Mouse (Mus musculus) lung, adult 2 months (tissue): ENCODE measurements around the gene Gm37240. TPM values are rescaled to one million over a fixed set of nuclear protein-coding genes. Genes with fewer than 3 reads are reported as not detected.

ENCODE experiments used
- DNase-seq: peaks from one replicate; pipeline ENCODE4 v3.0.0; 2022
- H3K4me1 ChIP-seq: fragments of 200-500 bp; 2 replicates; pipeline ENCODE4 v1.6.1; 2011; ENCODE audit warnings: low read length; ENCODE audit not compliant: control insufficient read depth, insufficient read depth
- H3K4me3 ChIP-seq: fragments of 200-500 bp; replicated peaks from 2 replicates; pipeline ENCODE3; 2011; ENCODE audit warnings: low read depth, mild to moderate bottlenecking, control low read depth, low read length; ENCODE audit errors: extremely low read depth
- CTCF ChIP-seq: fragments of 200-500 bp; IDR thresholded peaks from 2 replicates; pipeline ENCODE4 v1.5.1; 2011; ENCODE audit warnings: mild to moderate bottlenecking, low read length, control low read depth; ENCODE audit not compliant: insufficient read depth
- POLR2A ChIP-seq: fragments of 200-500 bp; IDR thresholded peaks from 2 replicates; pipeline ENCODE4 v1.6.1; 2011; ENCODE audit warnings: low read depth, mild to moderate bottlenecking, control low read depth, low read length, borderline replicate concordance; ENCODE audit errors: extremely low read depth
- WGBS: fragments of 180-500 bp; shearing (Covaris S2); methylation state at CpG from one replicate; pipeline ENCODE4 v1.1.7; 2018; 5-methylcytosine and 5-hydroxymethylcytosine counted together
- polyA plus RNA-seq: library from polyadenylated mRNA; depleted of rRNA; stranded (reverse); fragments of >200 nt; gene quantifications from 2 replicates; pipeline ENCODE4 v1.2.3, GENCODE M21; 2012

Gene Gm37240
- polyA plus RNA-seq, 1 experiment = 16.9 TPM

GRCm38 (mm10) chr3:85885906-85886305 is 1.4 kb downstream of the Gm37240 start:
- no peak for TF ChIP-seq CTCF
- no peak for TF ChIP-seq POLR2A
- no peak for DNase-seq
- H3K4me3 ChIP-seq = no peak overlapping the region
- H3K4me1 ChIP-seq = peaks cover 6% of the 10 kb centered on the region; the same call in 1 of the 2 replicates
- WGBS = 55% methylated on average over 1 of the region's 1 CpGs

DNA sequence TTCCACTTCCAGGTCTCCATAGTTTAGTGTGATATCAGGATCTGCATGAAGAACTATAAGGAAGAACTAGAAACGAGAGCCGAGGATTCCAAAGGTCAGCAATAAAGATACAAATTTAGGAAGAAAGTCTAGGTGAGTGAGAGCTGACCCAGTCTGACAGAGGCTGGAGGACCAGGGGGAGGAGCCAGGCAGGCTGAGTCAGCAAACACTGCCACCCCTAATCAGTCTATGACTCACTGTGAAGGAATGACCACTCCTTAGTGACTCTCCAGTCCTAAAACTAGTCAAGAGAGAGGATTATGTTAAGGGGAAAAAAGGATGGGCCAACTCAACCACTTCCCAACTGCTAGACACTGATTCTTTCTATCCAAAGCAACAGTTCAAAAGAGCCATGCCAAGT is 6.6 kb downstream of the Gm37240 start:
- 65% methylated on average over 2 of the region's 2 CpGs for WGBS
- TF ChIP-seq CTCF (no peak), POLR2A (no peak)
- peak; percentile 46 for DNase-seq
- Histone ChIP-seq H3K4me1 (peaks cover 9% of the 10 kb centered on the region), H3K4me3 (no peak overlapping the region)

GRCm38 (mm10) chr3:85880068-85880467 is 7.2 kb downstream of the Gm37240 start:
- DNase-seq = no peak
- H3K4me3 ChIP-seq = no peak overlapping the region
- TF ChIP-seq CTCF (no peak), POLR2A (no peak)
- WGBS = 71% methylated on average over 8 of the region's 8 CpGs
- peaks cover 9% of the 10 kb centered on the region for H3K4me1 ChIP-seq

GRCm38 (mm10) chr3:85878911-85879310 is 8.4 kb downstream of the Gm37240 start:
- TF ChIP-seq POLR2A (no peak), CTCF (no peak)

GRCm38 (mm10) chr3:85863996-85864395 is 23.3 kb downstream of the Gm37240 start:
- no peak for TF ChIP-seq POLR2A
- no peak for TF ChIP-seq CTCF
- 48% methylated on average over 3 of the region's 3 CpGs for WGBS
- no peak for DNase-seq
- Histone ChIP-seq H3K4me1 (peaks cover 5% of the 10 kb centered on the region), H3K4me3 (no peak overlapping the region)

More at GRCm38 (mm10) chr3:85878911-85879310, 8.4 kb downstream of the Gm37240 start:
- H3K4me1 ChIP-seq = peaks cover 9% of the 10 kb centered on the region
- H3K4me3 ChIP-seq = no peak overlapping the region
- no peak for DNase-seq
- WGBS = 54% methylated on average over 5 of the region's 5 CpGs

GRCm38 (mm10) chr3:85862886-85863285 is 24.4 kb downstream of the Gm37240 start:
- no peak for DNase-seq
- Histone ChIP-seq H3K4me1 (peaks cover 5% of the 10 kb centered on the region), H3K4me3 (no peak overlapping the region)
- WGBS = 82% methylated on average over 2 of the region's 2 CpGs
- TF ChIP-seq CTCF = no peak
- TF ChIP-seq POLR2A = no peak

GRCm38 (mm10) chr3:85860996-85861395 is 26.3 kb downstream of the Gm37240 start:
- WGBS = 72% methylated on average over 5 of the region's 5 CpGs

DNA sequence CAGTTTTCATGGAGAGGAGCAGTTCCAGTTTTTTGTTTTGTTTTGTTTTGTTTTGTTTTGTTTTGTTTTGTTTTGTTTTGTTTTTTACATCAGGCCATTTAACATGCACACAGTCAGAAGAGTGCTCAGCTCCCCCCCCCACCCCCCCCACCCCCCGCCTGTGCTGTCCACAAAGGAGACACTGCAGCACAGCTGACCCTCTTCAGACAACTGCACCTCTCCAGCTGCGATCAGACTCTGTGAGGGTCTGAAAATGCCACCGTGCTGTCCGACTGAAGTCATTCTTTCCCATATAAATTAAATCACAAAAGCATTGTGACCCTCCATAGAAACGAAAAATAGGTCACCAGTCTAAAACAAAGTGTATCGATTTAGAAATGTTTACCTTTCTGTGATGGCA is 28.0 kb downstream of the Gm37240 start:
- no peak overlapping the region for H3K4me3 ChIP-seq
- 57% methylated on average over 6 of the region's 6 CpGs for WGBS
- peaks cover 6% of the 10 kb centered on the region for H3K4me1 ChIP-seq
- no peak for TF ChIP-seq POLR2A
- TF ChIP-seq CTCF = no peak
- DNase-seq = no peak

More at GRCm38 (mm10) chr3:85860996-85861395, 26.3 kb downstream of the Gm37240 start:
- Histone ChIP-seq H3K4me3 (no peak overlapping the region), H3K4me1 (peaks cover 7% of the 10 kb centered on the region)
- no peak for DNase-seq
- TF ChIP-seq POLR2A (no peak), CTCF (no peak)

DNA sequence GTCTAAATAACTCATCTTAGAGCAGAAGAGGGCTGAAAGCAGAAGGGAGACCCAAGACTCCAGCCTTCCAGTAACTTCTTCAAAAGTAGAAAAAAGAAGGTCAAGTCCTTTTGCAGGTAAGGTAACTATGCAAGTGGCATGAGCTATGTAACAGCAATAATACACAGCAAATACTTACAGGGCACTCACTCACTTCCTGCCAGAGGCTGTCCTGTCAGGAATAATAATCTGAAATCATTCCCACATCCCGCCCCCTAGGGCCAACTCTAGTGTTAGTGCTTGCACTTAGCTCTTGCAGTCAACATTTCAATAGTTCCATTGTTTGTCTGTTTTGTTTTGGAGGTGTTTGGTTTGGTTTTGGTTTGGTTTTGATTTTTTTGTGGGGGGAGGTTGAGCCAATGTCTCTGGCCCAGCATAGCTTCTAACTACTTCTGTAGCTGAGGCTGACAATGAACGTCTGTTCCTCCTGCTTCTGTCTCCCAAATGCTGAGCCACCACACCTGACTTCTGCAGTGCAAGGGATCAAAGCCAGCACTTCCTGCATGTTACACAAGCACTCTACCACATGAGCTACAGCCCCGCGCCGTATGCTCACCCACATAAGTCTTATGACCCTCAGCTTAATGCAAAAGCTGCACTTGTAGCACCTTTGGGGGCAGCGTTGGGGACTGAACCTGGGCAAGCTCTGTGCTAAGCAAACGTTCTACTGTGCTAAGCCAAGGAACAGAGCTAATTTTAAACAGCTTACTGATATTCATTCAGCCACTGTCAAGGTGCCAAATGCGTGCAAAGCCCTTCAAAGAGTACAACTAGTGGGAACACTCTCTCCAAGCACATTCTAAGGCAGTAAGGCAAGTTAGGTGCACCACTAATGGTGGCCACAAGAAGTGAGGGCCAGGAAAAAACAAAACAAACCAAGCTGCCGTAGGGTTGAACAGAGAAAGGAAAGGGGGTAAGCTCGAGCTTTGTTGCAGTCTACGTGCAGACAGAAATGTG is 28.9 kb downstream of the Gm37240 start:
- H3K4me3 ChIP-seq = no peak overlapping the region
- peak; percentile 46 for DNase-seq
- WGBS = 37% methylated on average over 11 of the region's 11 CpGs
- peaks cover 4% of the 10 kb centered on the region for H3K4me1 ChIP-seq
- TF ChIP-seq CTCF = no peak
- TF ChIP-seq POLR2A = no peak

DNA sequence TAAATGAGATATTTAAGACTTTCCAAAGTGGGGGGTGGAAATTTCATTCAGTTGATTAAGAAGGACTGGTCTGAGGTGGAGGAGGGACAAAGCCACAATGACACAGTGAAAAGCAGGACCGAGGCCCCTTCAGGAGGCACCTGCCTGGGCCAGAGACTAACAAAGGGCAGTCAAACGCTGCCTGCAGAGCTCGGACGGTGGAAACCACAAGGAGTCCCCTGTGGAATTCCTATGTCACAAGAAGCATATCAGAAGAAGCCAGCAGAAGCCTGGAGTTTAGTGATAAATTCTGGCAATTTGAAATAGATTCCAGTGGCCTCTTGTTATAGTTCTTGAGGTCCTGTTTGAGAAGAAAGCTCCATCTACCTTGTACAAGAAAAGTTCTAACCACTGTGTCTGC is 30.2 kb downstream of the Gm37240 start:
- H3K4me3 ChIP-seq = no peak overlapping the region
- TF ChIP-seq POLR2A (no peak), CTCF (no peak)
- 60% methylated on average over 4 of the region's 4 CpGs for WGBS
- H3K4me1 ChIP-seq = peaks cover 5% of the 10 kb centered on the region
- no peak for DNase-seq
